11 mouse cellular contexts compared by ENCODE assay signal in genomic region chr17:80221890-80222628, GRCm38 (mm10). TPM values are rescaled to one million over a fixed set of nuclear protein-coding genes. Genes with fewer than 3 reads are reported as not detected.
DNase-seq lines count a peak whose midpoint lies in the region; ATAC-seq and TF ChIP-seq lines count a peak whose summit lies in the region.
"Had no signal": no experiment of that assay in that cellular context is flagged by ENCODE, and none has a peak within 500 bp of the region (broad histone marks: within the 10 kb centered on the region; RNA-seq: fewer than 3 reads in every experiment).

No protein-coding gene starts in this region.

- H3K27me3 ChIP-seq in lung, postnatal 0 days (replicated peaks; ENCODE audit: insufficient read depth, low read length): no peaks in the 10 kb centered on the region
- no peaks in the 10 kb centered on the region for H3K27me3 ChIP-seq in heart, embryonic 10.5 days (ENCODE audit: insufficient read depth, poor library complexity, severe bottlenecking)
- H3K27me3 ChIP-seq: midbrain, embryonic 15.5 days had no signal

- peak; percentile 58 for TF ChIP-seq CTCF in lung, postnatal 0 days (IDR thresholded peaks at IDR 0.05)

- H3K36me3 ChIP-seq in lung, postnatal 0 days (ENCODE audit: insufficient read depth, low read length): no peaks in the 10 kb centered on the region
- H3K36me3 ChIP-seq in heart, embryonic 10.5 days: no peaks in the 10 kb centered on the region
- H3K36me3 ChIP-seq: midbrain, embryonic 15.5 days had no signal

- no peak for TF ChIP-seq EP300 in lung, postnatal 0 days (IDR thresholded peaks at IDR 0.05)

- H3K9me3 ChIP-seq in lung, postnatal 0 days (ENCODE audit: low read length): no peaks in the 10 kb centered on the region
- H3K9me3 ChIP-seq in heart, embryonic 10.5 days: no peaks in the 10 kb centered on the region
- H3K9me3 ChIP-seq: midbrain, embryonic 15.5 days had no signal

- WGBS in lung, postnatal 0 days: 64% methylated on average over 3 of the region's 3 CpGs
- WGBS in heart, embryonic 10.5 days: 60% methylated on average over 3 of the region's 3 CpGs

- no peak overlapping the region for H3K27ac ChIP-seq in lung, postnatal 0 days (ENCODE audit: low read length)
- no peak overlapping the region for H3K27ac ChIP-seq in heart, embryonic 10.5 days
- H3K27ac ChIP-seq: midbrain, embryonic 15.5 days had no signal

- H3K9ac ChIP-seq in lung, postnatal 0 days (replicated peaks; ENCODE audit: low read depth): no peak overlapping the region
- H3K9ac ChIP-seq: midbrain, embryonic 15.5 days had no signal

- no peak for ATAC-seq in lung, postnatal 0 days
- peak; percentile 32 for ATAC-seq in inflammation-experienced regulatory T-cells, adult 6 months
- ATAC-seq: midbrain, embryonic 15.5 days had no signal

- H3K4me1 ChIP-seq in lung, postnatal 0 days (ENCODE audit: insufficient read depth, low read depth, low read length): no peaks in the 10 kb centered on the region
- no peaks in the 10 kb centered on the region for H3K4me1 ChIP-seq in heart, embryonic 10.5 days

- no peak overlapping the region for H3K4me2 ChIP-seq in lung, postnatal 0 days (replicated peaks; ENCODE audit: low read depth, low read length)
- H3K4me2 ChIP-seq: midbrain, embryonic 15.5 days had no signal

- DNase-seq in embryo, embryonic 11 days: peak; percentile 37
- no peak for DNase-seq in embryo, embryonic 10.5 days (ENCODE audit: low spot score)
- no peak for DNase-seq in lung, postnatal 0 days (ENCODE audit: low spot score)
- no peak for DNase-seq in lung, adult 18-20 months
- DNase-seq in thymus, postnatal 0 days (ENCODE audit: low spot score): peak; percentile 39
- DNase-seq in layer of hippocampus, postnatal 14 days (ENCODE audit: low spot score in 2 of 2): no peak
- no peak for DNase-seq in heart, embryonic 10.5 days (ENCODE audit: low spot score)
- DNase-seq: heart, postnatal 36 days; left cerebral cortex, postnatal 4 days had no signal

- H3K4me3 ChIP-seq in lung, postnatal 0 days (ENCODE audit: low read depth, low read length): no peak overlapping the region
- H3K4me3 ChIP-seq in heart, embryonic 10.5 days: no peak overlapping the region
- H3K4me3 ChIP-seq: midbrain, embryonic 15.5 days had no signal

RNA-seq across cellular contexts. Expression of gene Gemin6, which starts 2.2 kb away (rescaled TPM):
- 11.1 and 13.2 TPM in 2 replicates for polyA plus RNA-seq in lung, postnatal 0 days (2015; fragmentation: Nextera tagmentation; extraction: Ambion mirVana)
- 10 to 100 TPM; 12.7 to 17.5 (median 12.8) TPM for polyA plus RNA-seq in inflammation-experienced regulatory T-cells, adult 6 months (2017; shearing (Covaris generic))
- 41.4 and 50.8 TPM in 2 replicates for polyA plus RNA-seq in thymus, postnatal 0 days (2015; fragmentation: Nextera tagmentation; extraction: Ambion mirVana)
- 1 to 10 TPM; 3.9 to 4.7 TPM for total RNA-seq in layer of hippocampus, postnatal 14 days (2021)
- 36.5 and 47.6 TPM in 2 replicates for polyA plus RNA-seq in heart, embryonic 10.5 days (2016; fragmentation: Nextera tagmentation; extraction: Ambion mirVana)

RNA-seq across cellular contexts. Expression of gene Ttc39d, which starts 14.8 kb away (rescaled TPM):
- polyA plus RNA-seq in lung, postnatal 0 days (2015; fragmentation: Nextera tagmentation; extraction: Ambion mirVana): 0.19 and 0.21 TPM in 2 replicates
- polyA plus RNA-seq in inflammation-experienced regulatory T-cells, adult 6 months (2017; shearing (Covaris generic)): not detected
- 0.07 and 0.12 TPM in 2 replicates for polyA plus RNA-seq in thymus, postnatal 0 days (2015; fragmentation: Nextera tagmentation; extraction: Ambion mirVana)
- under 1 TPM; 0.19 to 0.41 TPM for total RNA-seq in layer of hippocampus, postnatal 14 days (2021)
- 0.11 TPM in 1 of 2 replicates, not detected in the other for polyA plus RNA-seq in heart, embryonic 10.5 days (2016; fragmentation: Nextera tagmentation; extraction: Ambion mirVana)
- total RNA-seq: heart, postnatal 36 days had no signal

RNA-seq across cellular contexts. Expression of gene Srsf7, which starts 15.0 kb away (rescaled TPM):
- polyA plus RNA-seq in lung, postnatal 0 days (2015; fragmentation: Nextera tagmentation; extraction: Ambion mirVana): 162 and 178 TPM in 2 replicates
- 100 to 1,000 TPM; 539 to 598 (median 556) TPM for polyA plus RNA-seq in inflammation-experienced regulatory T-cells, adult 6 months (2017; shearing (Covaris generic))
- polyA plus RNA-seq in thymus, postnatal 0 days (2015; fragmentation: Nextera tagmentation; extraction: Ambion mirVana): 705 and 759 TPM in 2 replicates
- 100 to 1,000 TPM; 109 to 120 TPM for total RNA-seq in layer of hippocampus, postnatal 14 days (2021)
- polyA plus RNA-seq in heart, embryonic 10.5 days (2016; fragmentation: Nextera tagmentation; extraction: Ambion mirVana): 412 and 609 TPM in 2 replicates

Comparison
In these comparisons a context has a peak if more than half of its experiments do, and no peak if none do; other contexts are left out.
1. DNase-seq: peak in embryo, embryonic 11 days (single experiment) and thymus, postnatal 0 days (single experiment); none in embryo, embryonic 10.5 days (single experiment), lung, postnatal 0 days (single experiment), lung, adult 18-20 months (0 of 2), layer of hippocampus, postnatal 14 days (0 of 2) and heart, embryonic 10.5 days (single experiment).